Mouse (Mus musculus): ENCODE data around the gene Gbe1. TPM values are rescaled to one million over a fixed set of nuclear protein-coding genes. Genes with fewer than 3 reads are reported as not detected.

The Gbe1 gene
- total and polyA plus RNA-seq, 2 experiments from 2014 or later: 57.6 to 72.4 TPM

GRCm38 (mm10) chr16:70315862-70316390, 2.2 kb downstream of the Gbe1 start:
- H3K36me3 ChIP-seq (replicated peaks; ENCODE audit: control insufficient read depth, insufficient read depth, low read length): no peaks in the 10 kb centered on the region
- H3K27ac ChIP-seq (ENCODE audit: low read depth): 0 out of 2 replicates have a peak overlapping the region, but pooled peaks have one; percentile 37
- H3K27me3 ChIP-seq (ENCODE audit: control insufficient read depth, insufficient read depth, low read length): no peaks in the 10 kb centered on the region
- no peak for ATAC-seq (ENCODE audit: insufficient read depth, low read depth)
- no peak for DNase-seq (ENCODE audit: low spot score)
- TF ChIP-seq EP300 (IDR thresholded peaks at IDR 0.05; ENCODE audit: low read depth) (no peak), CTCF (IDR thresholded peaks at IDR 0.05; ENCODE audit: low read depth) (no peak)
- H3K9me3 ChIP-seq (replicated peaks; ENCODE audit: control insufficient read depth, low read length): no peaks in the 10 kb centered on the region
- H3K4me2 ChIP-seq (ENCODE audit: low read depth, low read length): no peak overlapping the region
- no peak overlapping the region for H3K4me3 ChIP-seq (ENCODE audit: low read depth, low read length)
- H3K9ac ChIP-seq (replicated peaks; ENCODE audit: low read depth, low read length): no peak overlapping the region
- 0 out of 2 replicates have a peak, but pooled peaks cover 4% of the 10 kb centered on the region for H3K4me1 ChIP-seq (ENCODE audit: control insufficient read depth, insufficient read depth)
- 85% methylated on average over 3 of the region's 3 CpGs for WGBS

GRCm38 (mm10) chr16:70319388-70319787, 5.6 kb downstream of the Gbe1 start:
- TF ChIP-seq EP300 (IDR thresholded peaks at IDR 0.05; ENCODE audit: low read depth): no peak
- TF ChIP-seq CTCF (IDR thresholded peaks at IDR 0.05; ENCODE audit: low read depth): no peak
- Histone ChIP-seq H3K27me3 (ENCODE audit: control insufficient read depth, insufficient read depth, low read length) (no peaks in the 10 kb centered on the region), H3K27ac (ENCODE audit: low read depth) (0 out of 2 replicates have a peak overlapping the region, but pooled peaks have one; percentile 17), H3K9me3 (replicated peaks; ENCODE audit: control insufficient read depth, low read length) (no peaks in the 10 kb centered on the region), H3K4me3 (ENCODE audit: low read depth, low read length) (no peak overlapping the region), H3K4me2 (ENCODE audit: low read depth, low read length) (no peak overlapping the region), H3K4me1 (ENCODE audit: control insufficient read depth, insufficient read depth) (0 out of 2 replicates have a peak, but pooled peaks cover 4% of the 10 kb centered on the region), H3K9ac (replicated peaks; ENCODE audit: low read depth, low read length) (no peak overlapping the region), H3K36me3 (replicated peaks; ENCODE audit: control insufficient read depth, insufficient read depth, low read length) (no peaks in the 10 kb centered on the region)
- no peak for ATAC-seq (ENCODE audit: insufficient read depth, low read depth)
- 84% methylated on average over 6 of the region's 6 CpGs for WGBS
- no peak for DNase-seq (ENCODE audit: low spot score)

- peak overlapping the region; percentile 17; the same call in 1 of the 2 replicates for H3K4me3 ChIP-seq (ENCODE audit: low read depth, low read length)
- no peaks in the 10 kb centered on the region for H3K9me3 ChIP-seq (replicated peaks; ENCODE audit: control insufficient read depth, low read length)
- WGBS: 16% methylated on average over 10 of the region's 10 CpGs
- 0 out of 2 replicates have a peak, but pooled peaks cover 4% of the 10 kb centered on the region for H3K4me1 ChIP-seq (ENCODE audit: control insufficient read depth, insufficient read depth)
- peak overlapping the region; percentile 39 for H3K4me2 ChIP-seq (ENCODE audit: low read depth, low read length)
- H3K27me3 ChIP-seq (ENCODE audit: control insufficient read depth, insufficient read depth, low read length): no peaks in the 10 kb centered on the region
- TF ChIP-seq EP300 (IDR thresholded peaks at IDR 0.05; ENCODE audit: low read depth) (peak; percentile 80), CTCF (IDR thresholded peaks at IDR 0.05; ENCODE audit: low read depth) (no peak)
- peak overlapping the region; percentile 91 for H3K27ac ChIP-seq (ENCODE audit: low read depth)
- H3K9ac ChIP-seq (replicated peaks; ENCODE audit: low read depth, low read length): peak overlapping the region; percentile 20; the same call in 1 of the 2 replicates
- no peaks in the 10 kb centered on the region for H3K36me3 ChIP-seq (replicated peaks; ENCODE audit: control insufficient read depth, insufficient read depth, low read length)
- ATAC-seq (ENCODE audit: insufficient read depth, low read depth) (peak; percentile 93), DNase-seq (ENCODE audit: low spot score) (peak; percentile 88)
Observed at GRCm38 (mm10) chr16:70320612-70321280, 7.0 kb downstream of the Gbe1 start.

- ATAC-seq (ENCODE audit: insufficient read depth, low read depth): no peak
- 79% methylated on average over 9 of the region's 9 CpGs for WGBS
- Histone ChIP-seq H3K27ac (ENCODE audit: low read depth) (peak overlapping the region; percentile 61; the same call in 1 of the 2 replicates), H3K36me3 (replicated peaks; ENCODE audit: control insufficient read depth, insufficient read depth, low read length) (no peaks in the 10 kb centered on the region), H3K4me3 (ENCODE audit: low read depth, low read length) (no peak overlapping the region), H3K4me2 (ENCODE audit: low read depth, low read length) (no peak overlapping the region; the same call in 1 of the 2 replicates), H3K9ac (replicated peaks; ENCODE audit: low read depth, low read length) (no peak overlapping the region), H3K4me1 (ENCODE audit: control insufficient read depth, insufficient read depth) (peaks cover 3% of the 10 kb centered on the region; the same call in 1 of the 2 replicates), H3K9me3 (replicated peaks; ENCODE audit: control insufficient read depth, low read length) (no peaks in the 10 kb centered on the region), H3K27me3 (ENCODE audit: control insufficient read depth, insufficient read depth, low read length) (no peaks in the 10 kb centered on the region)
- no peak for DNase-seq (ENCODE audit: low spot score)
- TF ChIP-seq CTCF (IDR thresholded peaks at IDR 0.05; ENCODE audit: low read depth) (no peak), EP300 (IDR thresholded peaks at IDR 0.05; ENCODE audit: low read depth) (no peak)
Observed at GRCm38 (mm10) chr16:70326339-70326948, 12.7 kb downstream of the Gbe1 start.

DNA sequence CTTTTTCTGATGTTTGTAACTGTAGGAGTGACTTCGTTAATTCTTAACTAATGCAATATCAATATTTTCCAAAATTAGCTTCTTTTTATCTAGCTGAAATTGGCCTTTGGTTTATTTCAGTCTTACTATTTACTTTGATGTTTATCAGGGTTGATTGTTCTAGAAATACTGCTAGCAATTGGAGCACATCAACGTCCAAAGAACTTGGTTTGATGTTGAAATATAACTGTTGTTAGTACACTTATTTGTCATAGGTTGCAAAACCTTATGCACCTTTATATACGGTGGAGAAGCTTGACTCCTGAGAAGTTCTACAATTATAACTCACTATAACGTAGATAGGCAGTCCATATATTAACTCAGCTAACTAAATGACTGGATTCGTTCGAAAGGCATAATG, 14.8 kb downstream of the Gbe1 start:
- H3K36me3 ChIP-seq (replicated peaks; ENCODE audit: control insufficient read depth, insufficient read depth, low read length): no peaks in the 10 kb centered on the region
- H3K27ac ChIP-seq (ENCODE audit: low read depth): peak overlapping the region; percentile 62
- no peak overlapping the region for H3K9ac ChIP-seq (replicated peaks; ENCODE audit: low read depth, low read length)
- H3K4me2 ChIP-seq (ENCODE audit: low read depth, low read length): peak overlapping the region; percentile 33; the same call in 1 of the 2 replicates
- no peak overlapping the region for H3K4me3 ChIP-seq (ENCODE audit: low read depth, low read length)
- no peak for ATAC-seq (ENCODE audit: insufficient read depth, low read depth)
- no peak for DNase-seq (ENCODE audit: low spot score)
- no peak for TF ChIP-seq EP300 (IDR thresholded peaks at IDR 0.05; ENCODE audit: low read depth)
- TF ChIP-seq CTCF (IDR thresholded peaks at IDR 0.05; ENCODE audit: low read depth): no peak
- 82% methylated on average over 6 of the region's 6 CpGs for WGBS
- H3K9me3 ChIP-seq (replicated peaks; ENCODE audit: control insufficient read depth, low read length): no peaks in the 10 kb centered on the region
- H3K27me3 ChIP-seq (ENCODE audit: control insufficient read depth, insufficient read depth, low read length): no peaks in the 10 kb centered on the region
- peaks cover 3% of the 10 kb centered on the region; the same call in 1 of the 2 replicates for H3K4me1 ChIP-seq (ENCODE audit: control insufficient read depth, insufficient read depth)

Data from heart, postnatal 0 days (tissue).